Mouse (Mus musculus) left cerebral cortex, postnatal 10 days (tissue): ENCODE data around the gene Abi3bp. TPM values are rescaled to one million over a fixed set of nuclear protein-coding genes. Genes with fewer than 3 reads are reported as not detected.

ENCODE experiments used
- total RNA-seq, 2 experiments: library from RNA; stranded (reverse); gene quantifications; 2 replicates each; pipeline ENCODE4 v1.2.3; 2021

The Abi3bp gene
- total RNA-seq, 2 experiments from 2014 or later = 15.8 to 17.7 TPM

Other genes starting within 250 kb of the Abi3bp start
- 10 to 100 TPM; 80.4 to 83.3 TPM for gene Tfg, start 239.6 kb downstream of the Abi3bp start, total RNA-seq